Mouse (Mus musculus): ENCODE data around the gene Tmem104. TPM values are rescaled to one million over a fixed set of nuclear protein-coding genes. Genes with fewer than 3 reads are reported as not detected.

Tmem104 gene
- polyA plus RNA-seq, 1 experiment, result 15.5 TPM

DNA sequence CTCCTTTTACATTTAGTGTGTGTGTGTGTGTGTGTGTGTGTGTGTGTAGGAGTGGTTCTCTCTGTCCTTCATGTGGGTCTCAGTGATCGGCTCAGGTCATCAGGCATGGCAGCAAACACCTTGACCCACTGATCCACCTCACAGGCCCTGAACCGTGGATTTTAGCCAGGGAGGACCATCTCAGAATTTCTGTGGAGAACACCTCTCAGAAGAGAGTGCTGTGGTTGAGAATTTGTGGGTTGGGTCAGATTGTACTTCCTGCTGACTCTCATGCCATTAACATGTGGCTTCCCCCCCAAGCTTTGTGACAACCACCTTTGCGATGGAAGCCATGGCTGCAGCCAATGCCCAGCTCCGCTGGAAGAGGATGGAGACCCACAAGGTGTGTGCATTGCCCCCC, 13.2 kb downstream of the Tmem104 start:
- H3K79me2 ChIP-seq (ENCODE audit: control insufficient read depth, insufficient read depth), result no peaks in the 10 kb centered on the region
- no peak overlapping the region for H3K4me2 ChIP-seq (ENCODE audit: low read depth)
- no peak for TF ChIP-seq TCF12 (IDR thresholded peaks at IDR 0.05; ENCODE audit: insufficient read depth, poor library complexity, severe bottlenecking)
- TF ChIP-seq SRF (IDR thresholded peaks at IDR 0.05; ENCODE audit: control insufficient read depth, insufficient read length, low read depth), result no peak
- no peak for TF ChIP-seq REST (IDR thresholded peaks at IDR 0.05; ENCODE audit: insufficient read depth, insufficient read length)
- TF ChIP-seq POLR2A (IDR thresholded peaks at IDR 0.05; ENCODE audit: insufficient read length, low read depth), result no peak
- TF ChIP-seq POLR2AphosphoS2 (IDR thresholded peaks at IDR 0.05; ENCODE audit: insufficient read length, low read depth), result no peak
- TF ChIP-seq CEBPB (IDR thresholded peaks at IDR 0.05; ENCODE audit: insufficient read depth, poor library complexity, severe bottlenecking), result no peak
- TF ChIP-seq E2F4 (IDR thresholded peaks at IDR 0.05; ENCODE audit: insufficient read depth), result no peak
- no peak overlapping the region for H3K4me3 ChIP-seq
- no peaks in the 10 kb centered on the region for H3K36me3 ChIP-seq (ENCODE audit: control insufficient read depth, insufficient read depth)
- no peak overlapping the region for H3ac ChIP-seq (ENCODE audit: control insufficient read depth, insufficient read length)
- H3K27me3 ChIP-seq (ENCODE audit: control insufficient read depth, insufficient read depth, insufficient read length), result no peaks in the 10 kb centered on the region

DNA sequence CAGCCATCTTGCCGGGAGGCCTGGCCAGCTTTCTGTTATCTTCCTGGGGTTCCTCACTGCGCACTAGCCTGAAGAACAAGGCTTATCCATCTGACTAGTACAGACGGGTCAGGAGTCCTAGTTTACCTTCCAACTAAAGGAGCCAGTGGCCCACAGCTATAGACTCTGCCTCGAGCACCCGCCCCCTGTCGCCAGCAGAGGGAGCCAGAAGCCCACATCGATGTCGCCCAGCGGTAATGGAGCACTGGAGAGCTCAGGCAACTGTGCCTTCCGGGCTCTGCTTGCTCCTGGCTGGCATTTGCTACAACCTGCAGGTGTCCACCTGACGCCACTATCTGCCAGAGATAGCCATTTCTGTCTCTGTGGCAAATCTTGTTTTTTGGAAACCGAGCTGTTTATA, 15.0 kb downstream of the Tmem104 start:
- Histone ChIP-seq H3K4me2 (ENCODE audit: low read depth) (no peak overlapping the region), H3K27me3 (ENCODE audit: control insufficient read depth, insufficient read depth, insufficient read length) (no peaks in the 10 kb centered on the region), H3ac (ENCODE audit: control insufficient read depth, insufficient read length) (no peak overlapping the region), H3K4me3 (no peak overlapping the region), H3K36me3 (ENCODE audit: control insufficient read depth, insufficient read depth) (no peaks in the 10 kb centered on the region), H3K79me2 (ENCODE audit: control insufficient read depth, insufficient read depth) (no peaks in the 10 kb centered on the region)
- TF ChIP-seq TCF3 (IDR thresholded peaks at IDR 0.05; ENCODE audit: insufficient read length, low read depth) (no peak), REST (IDR thresholded peaks at IDR 0.05; ENCODE audit: insufficient read depth, insufficient read length) (no peak), CEBPB (IDR thresholded peaks at IDR 0.05; ENCODE audit: insufficient read depth, poor library complexity, severe bottlenecking) (no peak), MYOG (IDR thresholded peaks at IDR 0.05; ENCODE audit: control insufficient read depth in 1 of 3, insufficient read depth in 1 of 3, insufficient read length in 2 of 3, low read depth in 2 of 3) (no peak), POLR2AphosphoS2 (IDR thresholded peaks at IDR 0.05; ENCODE audit: insufficient read length, low read depth) (no peak), MYOD1 (IDR thresholded peaks at IDR 0.05; ENCODE audit: control insufficient read depth in 1 of 3, insufficient read length in 2 of 3, low read depth in 2 of 3) (no peak), USF1 (IDR thresholded peaks at IDR 0.05; ENCODE audit: low read depth) (no peak), POLR2A (IDR thresholded peaks at IDR 0.05; ENCODE audit: insufficient read length, low read depth) (no peak), SRF (IDR thresholded peaks at IDR 0.05; ENCODE audit: control insufficient read depth, insufficient read length, low read depth) (no peak), E2F4 (IDR thresholded peaks at IDR 0.05; ENCODE audit: insufficient read depth) (no peak), MAX (IDR thresholded peaks at IDR 0.05; ENCODE audit: low read depth) (no peak), TCF12 (IDR thresholded peaks at IDR 0.05; ENCODE audit: insufficient read depth, poor library complexity, severe bottlenecking) (no peak)

DNA sequence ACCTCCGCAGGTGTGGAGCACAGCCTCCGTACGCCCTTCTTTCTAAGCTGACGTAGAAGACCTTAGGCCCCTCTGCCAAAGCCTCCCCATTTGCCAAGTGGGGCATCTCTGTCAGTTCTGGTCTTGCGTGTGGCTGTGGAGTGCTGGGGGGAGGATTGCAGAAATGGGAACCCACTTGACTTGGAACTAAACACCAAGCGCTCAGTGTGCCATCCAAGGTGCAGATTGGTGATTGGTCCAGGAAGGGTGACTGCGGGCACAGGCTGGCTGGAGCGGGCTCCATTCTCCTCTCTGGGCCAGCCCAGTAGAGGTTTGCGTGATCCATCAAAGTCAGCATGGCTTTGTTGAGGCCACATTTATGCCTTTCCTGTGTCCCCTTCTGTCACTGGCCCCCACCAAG, 15.5 kb downstream of the Tmem104 start:
- H3K79me2 ChIP-seq (ENCODE audit: control insufficient read depth, insufficient read depth), result no peaks in the 10 kb centered on the region
- H3K36me3 ChIP-seq (ENCODE audit: control insufficient read depth, insufficient read depth), result no peaks in the 10 kb centered on the region
- no peak overlapping the region for H3K4me3 ChIP-seq
- TF ChIP-seq MAX (IDR thresholded peaks at IDR 0.05; ENCODE audit: low read depth) (no peak), SRF (IDR thresholded peaks at IDR 0.05; ENCODE audit: control insufficient read depth, insufficient read length, low read depth) (no peak), CEBPB (IDR thresholded peaks at IDR 0.05; ENCODE audit: insufficient read depth, poor library complexity, severe bottlenecking) (no peak), TCF3 (IDR thresholded peaks at IDR 0.05; ENCODE audit: insufficient read length, low read depth) (no peak)
- H3K4me2 ChIP-seq (ENCODE audit: low read depth), result no peak overlapping the region
- no peaks in the 10 kb centered on the region for H3K27me3 ChIP-seq (ENCODE audit: control insufficient read depth, insufficient read depth, insufficient read length)
- no peak overlapping the region for H3ac ChIP-seq (ENCODE audit: control insufficient read depth, insufficient read length)

DNA sequence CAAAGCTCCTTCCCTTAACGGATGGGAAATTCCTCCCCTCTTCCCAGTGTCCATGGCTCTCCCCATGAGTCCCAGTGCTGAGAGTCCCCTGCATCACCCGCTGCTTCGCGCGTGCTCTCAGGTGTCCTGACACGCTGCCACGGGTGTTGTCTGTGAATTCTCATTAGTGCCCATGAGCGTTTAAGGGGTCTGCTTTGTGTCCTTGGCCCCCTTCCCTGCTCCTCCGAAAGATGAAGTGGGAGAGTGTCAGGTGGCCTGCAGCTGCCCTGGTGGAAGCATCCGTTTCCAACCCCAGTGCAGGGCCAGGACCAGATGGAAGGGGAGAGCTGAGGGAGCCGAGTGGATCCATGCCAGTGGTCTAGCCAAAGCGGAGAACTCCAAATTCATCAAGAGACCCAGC, 20.8 kb downstream of the Tmem104 start:
- no peaks in the 10 kb centered on the region for H3K79me2 ChIP-seq (ENCODE audit: control insufficient read depth, insufficient read depth)
- H3K4me2 ChIP-seq (ENCODE audit: low read depth), result no peak overlapping the region
- TF ChIP-seq TCF3 (IDR thresholded peaks at IDR 0.05; ENCODE audit: insufficient read length, low read depth), result no peak
- no peaks in the 10 kb centered on the region for H3K27me3 ChIP-seq (ENCODE audit: control insufficient read depth, insufficient read depth, insufficient read length)
- no peak overlapping the region for H3ac ChIP-seq (ENCODE audit: control insufficient read depth, insufficient read length)
- H3K36me3 ChIP-seq (ENCODE audit: control insufficient read depth, insufficient read depth), result no peaks in the 10 kb centered on the region
- no peak overlapping the region for H3K4me3 ChIP-seq

DNA sequence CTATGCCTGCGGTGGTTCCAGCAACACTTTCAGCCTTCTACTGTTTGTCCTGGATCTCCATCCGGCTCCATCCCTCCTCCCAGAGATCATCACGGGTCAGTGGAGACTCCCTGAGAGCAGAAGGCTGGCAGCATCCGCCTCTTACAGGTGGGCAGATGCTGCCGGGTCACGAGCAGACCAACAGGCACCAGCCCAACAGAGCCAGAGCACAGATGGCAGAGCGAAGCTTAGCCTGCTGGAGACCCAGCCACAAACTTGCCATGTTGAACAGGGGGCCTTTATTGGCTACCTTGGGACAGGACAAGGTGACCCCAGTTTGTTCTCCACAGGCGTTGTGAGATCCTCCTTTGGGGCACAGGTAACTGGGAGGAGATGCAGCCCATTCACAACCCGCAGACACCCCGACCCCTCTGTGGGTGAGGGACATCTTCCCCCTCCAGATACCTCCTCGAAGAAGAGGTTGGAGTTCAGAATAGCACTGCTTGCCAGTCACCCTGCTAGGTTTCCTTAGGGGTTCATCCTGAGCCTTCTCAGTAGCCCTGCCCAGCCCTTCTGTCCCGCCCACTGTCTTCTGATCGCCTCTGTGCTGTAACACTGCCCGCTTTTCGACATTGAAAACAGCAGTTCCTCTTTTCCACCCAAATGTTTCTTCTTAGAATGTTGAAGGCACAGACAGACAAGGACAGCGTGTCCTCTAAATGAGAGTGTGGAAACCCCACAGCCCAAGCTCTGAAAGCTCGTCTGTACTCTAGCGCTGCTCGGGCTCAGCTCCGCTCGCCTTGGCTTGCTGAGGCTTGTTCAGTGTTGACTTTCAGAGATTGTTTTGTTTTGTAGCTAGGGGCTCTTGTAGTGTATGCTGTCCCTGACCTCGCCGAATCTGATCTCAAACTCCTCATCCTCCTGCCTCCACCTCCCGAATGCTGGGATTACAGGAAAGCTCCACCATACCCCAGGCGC, 21.8 kb downstream of the Tmem104 start:
- Histone ChIP-seq H3K27me3 (ENCODE audit: control insufficient read depth, insufficient read depth, insufficient read length) (no peaks in the 10 kb centered on the region), H3K79me2 (ENCODE audit: control insufficient read depth, insufficient read depth) (no peaks in the 10 kb centered on the region), H3K4me3 (no peak overlapping the region), H3K4me2 (ENCODE audit: low read depth) (no peak overlapping the region), H3ac (ENCODE audit: control insufficient read depth, insufficient read length) (no peak overlapping the region), H3K36me3 (ENCODE audit: control insufficient read depth, insufficient read depth) (no peaks in the 10 kb centered on the region)
- TF ChIP-seq MAX (IDR thresholded peaks at IDR 0.05; ENCODE audit: low read depth) (no peak), REST (IDR thresholded peaks at IDR 0.05; ENCODE audit: insufficient read depth, insufficient read length) (no peak), E2F4 (IDR thresholded peaks at IDR 0.05; ENCODE audit: insufficient read depth) (no peak), MYOG (IDR thresholded peaks at IDR 0.05; ENCODE audit: control insufficient read depth in 1 of 3, insufficient read depth in 1 of 3, insufficient read length in 2 of 3, low read depth in 2 of 3) (no peak), MYOD1 (IDR thresholded peaks at IDR 0.05; ENCODE audit: control insufficient read depth in 1 of 3, insufficient read length in 2 of 3, low read depth in 2 of 3) (no peak), TCF3 (IDR thresholded peaks at IDR 0.05; ENCODE audit: insufficient read length, low read depth) (no peak), TCF12 (IDR thresholded peaks at IDR 0.05; ENCODE audit: insufficient read depth, poor library complexity, severe bottlenecking) (no peak), SRF (IDR thresholded peaks at IDR 0.05; ENCODE audit: control insufficient read depth, insufficient read length, low read depth) (no peak), USF1 (IDR thresholded peaks at IDR 0.05; ENCODE audit: low read depth) (no peak), CEBPB (IDR thresholded peaks at IDR 0.05; ENCODE audit: insufficient read depth, poor library complexity, severe bottlenecking) (no peak), POLR2AphosphoS2 (IDR thresholded peaks at IDR 0.05; ENCODE audit: insufficient read length, low read depth) (no peak), POLR2A (IDR thresholded peaks at IDR 0.05; ENCODE audit: insufficient read length, low read depth) (no peak)

All from myocyte (in vitro differentiated cells).